Mouse (Mus musculus): ENCODE results near the gene Unc13a.

GRCm38 (mm10) chr8:71577856-71578387, 93.6 kb downstream of the Unc13a start:
- TF ChIP-seq GATA1 (IDR thresholded peaks at IDR 0.05; ENCODE audit: low read length), result no peak
- TF ChIP-seq TAL1 (IDR thresholded peaks at IDR 0.05; ENCODE audit: low read length), result no peak

Measured in erythroblast, embryonic 14.5 days (primary cell).